Mouse (Mus musculus) spleen, postnatal 14 days (tissue): Measurements from ENCODE around the gene Cnot6.

Experiments
- DNase-seq, 2 experiments: peaks; one replicate each; pipeline ENCODE4 v3.0.0; 2021 to 2022; ENCODE audit warnings: low spot score in 2 of 2

Cnot6 gene

DNA sequence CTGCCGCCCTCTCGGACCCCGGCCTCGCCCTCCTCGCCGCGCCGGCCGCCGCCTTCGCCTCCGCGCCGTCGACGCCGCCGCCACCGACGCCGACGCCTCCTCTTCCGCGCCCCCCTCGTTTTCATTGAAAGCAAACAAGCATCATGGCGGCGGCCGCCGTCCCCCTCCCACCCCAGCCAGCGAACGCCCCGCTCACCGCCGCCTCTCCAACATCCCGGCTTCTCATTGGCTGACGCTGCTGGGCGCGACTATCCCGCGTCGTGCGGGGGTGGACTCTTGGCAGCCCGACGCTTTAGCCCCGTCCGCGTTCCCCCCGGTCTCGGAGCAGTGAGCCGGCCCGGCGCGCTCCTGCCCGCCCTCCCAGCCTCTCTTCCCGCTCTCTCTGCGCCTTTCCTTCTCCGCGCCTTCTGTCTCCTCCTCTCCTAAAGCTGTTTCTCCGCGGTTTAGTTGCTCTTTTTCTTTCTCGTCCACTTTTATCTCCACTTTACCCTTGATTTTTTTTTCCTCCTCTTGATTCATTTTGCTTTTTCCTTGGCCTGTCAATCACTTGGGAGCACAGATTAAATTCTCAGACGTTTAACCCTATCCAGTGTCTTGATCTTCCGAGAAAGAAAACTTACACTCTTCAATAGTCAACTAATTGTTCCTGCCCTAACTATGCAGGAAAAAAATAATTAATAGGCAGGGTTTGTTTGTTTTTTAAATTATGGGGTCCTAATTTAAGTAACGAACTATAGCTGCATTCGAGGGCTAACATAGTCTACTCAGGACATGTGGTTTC, at the start of gene Cnot6:
Cnot6 (minus strand) TSS at position 169 of the 781 bp plus-strand sequence.
- DNase-seq: peak; percentile 96 to 97

DNA sequence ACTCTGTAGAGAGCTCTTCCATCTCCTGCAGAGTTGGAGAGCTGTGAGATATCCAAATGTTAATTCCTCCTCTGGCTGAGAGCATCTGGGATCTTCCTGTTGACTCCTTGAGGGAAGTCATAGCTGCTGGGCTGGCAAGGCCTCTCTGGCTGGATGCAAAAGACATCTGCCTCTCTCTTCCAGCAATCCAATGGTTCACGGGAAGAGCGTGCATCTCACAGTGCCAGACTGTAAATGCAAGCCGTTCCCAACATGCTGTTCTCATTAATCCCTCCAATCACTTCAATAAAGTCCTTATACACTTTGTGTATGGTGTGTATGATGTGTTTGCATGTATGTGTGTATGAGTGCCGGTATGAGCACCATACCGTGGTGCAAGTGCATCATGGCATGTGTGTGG, 48.6 kb upstream of the Cnot6 start:
- DNase-seq: no peak

- no peak for DNase-seq
These were observed 45.6 kb upstream of the Cnot6 start for GRCm38 (mm10) chr11:49758096-49758495.

- DNase-seq: no peak
These were observed 42.6 kb upstream of the Cnot6 start for GRCm38 (mm10) chr11:49754958-49755665.

DNA sequence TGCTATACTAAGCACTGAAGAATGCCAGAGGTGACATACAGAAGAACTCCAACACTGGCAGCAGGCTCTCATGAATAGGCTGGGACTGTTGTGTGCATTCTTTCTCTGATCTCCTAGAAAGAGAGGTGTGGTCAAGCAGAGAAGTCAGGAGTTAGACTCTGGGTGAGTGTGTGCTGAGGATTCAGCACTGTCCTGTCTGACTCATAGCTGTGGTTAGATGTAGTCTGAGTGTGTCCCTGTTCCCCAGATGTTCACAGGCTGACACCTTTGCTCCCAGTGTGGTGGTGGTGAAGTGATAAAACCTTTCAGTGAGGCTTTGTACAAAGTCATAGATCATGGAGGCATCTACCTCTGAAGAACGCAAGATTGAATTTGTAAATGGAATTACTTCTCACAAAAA, 34.2 kb upstream of the Cnot6 start:
- DNase-seq: no peak

- DNase-seq: no peak
These were observed 33.3 kb upstream of the Cnot6 start for GRCm38 (mm10) chr11:49745839-49746238.

- DNase-seq: no peak
These were observed 32.5 kb upstream of the Cnot6 start for GRCm38 (mm10) chr11:49744981-49745380.

DNA sequence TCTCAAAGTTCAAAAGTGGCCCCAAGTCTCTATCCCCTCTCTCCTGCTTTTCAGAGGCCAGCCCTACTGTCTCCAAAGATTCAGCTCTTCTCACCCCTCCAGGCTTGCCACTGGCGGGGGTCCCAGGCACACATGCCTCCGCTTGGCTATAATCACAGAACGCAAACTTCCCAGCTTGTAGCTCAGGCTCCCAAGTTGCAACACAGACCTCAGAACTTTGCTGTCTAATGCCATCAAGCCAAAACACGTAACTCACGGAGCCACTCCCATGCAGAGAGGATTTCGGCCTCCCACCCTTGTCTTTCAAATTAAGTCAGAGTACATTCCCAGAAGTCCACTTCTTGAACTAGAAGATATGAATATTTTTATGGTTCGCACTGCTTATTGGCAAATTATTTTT, 31.1 kb upstream of the Cnot6 start:
- DNase-seq: no peak

DNA sequence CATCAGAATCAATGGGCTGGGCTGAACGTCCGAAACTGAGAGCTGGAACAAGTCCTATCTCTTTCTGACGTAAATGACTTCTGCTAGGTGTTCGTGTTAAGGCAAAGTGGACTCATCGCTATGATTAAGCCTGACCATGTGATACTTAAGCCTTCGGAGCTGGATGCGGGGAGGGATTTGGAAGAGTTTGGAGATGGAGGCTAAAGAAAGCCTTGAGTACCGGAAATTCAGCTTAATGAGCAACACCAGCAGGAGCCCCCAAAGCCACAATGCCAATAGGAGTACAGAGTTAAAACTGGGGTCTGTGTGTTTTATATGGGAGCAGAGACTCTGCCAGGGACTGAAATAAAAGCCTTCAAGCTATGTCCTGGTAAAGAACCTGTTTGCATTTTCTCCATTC, 29.7 kb upstream of the Cnot6 start:
- no peak for DNase-seq

GRCm38 (mm10) chr11:49739776-49740175, 27.3 kb upstream of the Cnot6 start:
- DNase-seq: no peak

DNA sequence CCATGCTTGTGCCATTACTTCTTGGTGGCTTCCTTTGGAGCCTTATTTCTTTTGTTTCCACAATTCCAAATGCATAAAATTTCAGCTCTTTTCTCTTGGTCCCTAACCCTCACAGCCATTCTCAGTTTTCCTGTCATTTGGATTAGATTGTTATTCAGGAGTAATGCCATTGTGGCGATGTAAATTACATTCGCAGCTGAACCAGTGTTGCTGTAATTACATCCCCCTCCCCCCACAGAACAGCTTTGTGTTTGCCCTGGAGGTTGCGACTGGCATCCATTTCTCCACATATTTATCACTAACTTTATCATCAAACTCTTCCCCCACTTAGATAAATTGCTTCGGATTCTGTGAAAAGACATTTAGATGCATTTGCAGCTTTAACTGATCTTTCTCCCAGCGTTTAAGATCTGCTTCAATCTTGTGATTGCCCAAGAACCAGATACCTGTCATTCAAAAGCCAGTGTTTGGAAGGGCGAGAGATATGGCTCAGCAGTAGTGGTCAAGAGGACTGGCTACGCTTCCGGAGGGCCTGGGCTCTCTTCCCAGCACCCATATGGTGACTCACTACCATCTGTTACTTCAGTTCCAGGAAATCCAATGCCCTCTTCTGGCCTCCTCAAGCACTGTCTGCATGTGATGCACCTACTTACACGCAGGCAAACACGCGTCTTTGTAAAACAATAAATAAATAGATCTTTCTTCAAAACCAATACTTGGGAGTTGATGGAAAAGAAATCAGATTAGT, 26.3 kb upstream of the Cnot6 start:
- DNase-seq: no peak

DNA sequence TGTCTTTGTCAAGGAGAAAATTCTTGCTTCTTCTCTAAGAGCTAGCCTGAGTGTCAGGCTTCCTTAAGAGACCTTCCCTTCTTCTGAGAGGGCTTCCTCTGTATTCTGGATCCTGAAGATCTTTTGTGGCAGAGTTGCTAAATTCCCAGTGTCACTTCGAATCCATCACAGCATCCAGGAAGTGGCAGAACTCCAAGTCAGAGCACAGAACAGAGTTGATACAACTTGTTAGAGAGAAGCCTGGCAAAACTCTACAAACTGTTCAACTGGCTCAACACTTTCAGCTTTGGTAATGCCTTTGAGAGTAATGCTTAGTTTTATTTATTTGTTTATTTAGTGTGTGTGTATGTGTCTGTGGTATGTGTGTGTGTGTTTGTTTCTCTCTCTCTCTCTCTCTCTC, 25.1 kb upstream of the Cnot6 start:
- DNase-seq: no peak

DNA sequence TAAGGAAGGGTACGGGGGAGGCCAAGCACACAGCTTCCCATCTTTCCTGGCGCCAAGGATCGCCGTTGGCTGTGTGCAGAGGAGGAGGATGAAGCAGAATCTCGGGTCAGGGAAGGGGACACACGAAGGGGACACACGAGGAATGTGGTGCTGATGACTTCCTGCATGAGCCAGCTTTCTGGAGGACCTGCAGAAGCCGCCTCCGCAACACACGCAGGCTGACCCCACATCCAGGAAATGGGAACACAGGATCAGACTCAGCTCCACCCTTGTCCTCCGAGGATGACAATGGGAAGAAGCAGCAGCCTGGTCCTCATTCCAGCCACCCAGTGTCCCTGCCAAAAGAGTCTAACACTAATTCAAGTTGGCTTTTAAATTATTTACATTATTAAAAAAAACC, 22.2 kb upstream of the Cnot6 start:
- no peak for DNase-seq

DNA sequence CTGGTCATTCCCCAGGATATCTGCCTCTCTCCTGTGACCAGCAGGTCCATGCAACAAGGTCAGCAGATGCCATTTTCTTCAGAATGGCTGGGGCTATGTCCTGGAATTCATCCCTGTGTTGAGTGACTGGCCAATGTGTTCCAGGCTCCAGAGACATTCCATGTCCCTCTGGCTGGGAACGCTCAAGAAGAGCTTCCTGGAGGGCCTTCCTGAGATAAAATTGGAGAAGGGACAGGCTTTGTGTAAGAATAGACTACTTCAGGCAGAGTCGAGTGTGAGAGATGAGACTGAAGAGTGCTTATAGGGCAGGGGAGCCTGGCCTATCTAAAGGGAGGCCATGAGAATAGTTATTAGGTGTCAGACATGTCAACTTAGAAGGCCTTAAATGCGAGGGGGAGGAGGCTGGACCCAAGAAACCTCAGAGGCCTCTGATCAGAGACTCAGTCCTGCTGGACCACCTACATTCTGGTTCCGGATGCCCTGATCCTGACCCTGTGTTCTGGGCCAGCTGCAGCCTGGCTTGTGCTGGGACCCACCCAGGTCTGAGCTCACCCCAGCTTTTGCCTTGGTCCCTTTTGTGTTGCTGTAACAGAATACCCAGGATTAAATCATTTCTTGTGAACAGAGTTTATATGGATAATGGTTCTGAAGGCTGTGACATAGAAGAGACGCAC, 17.9 kb upstream of the Cnot6 start:
- DNase-seq: no peak

DNA sequence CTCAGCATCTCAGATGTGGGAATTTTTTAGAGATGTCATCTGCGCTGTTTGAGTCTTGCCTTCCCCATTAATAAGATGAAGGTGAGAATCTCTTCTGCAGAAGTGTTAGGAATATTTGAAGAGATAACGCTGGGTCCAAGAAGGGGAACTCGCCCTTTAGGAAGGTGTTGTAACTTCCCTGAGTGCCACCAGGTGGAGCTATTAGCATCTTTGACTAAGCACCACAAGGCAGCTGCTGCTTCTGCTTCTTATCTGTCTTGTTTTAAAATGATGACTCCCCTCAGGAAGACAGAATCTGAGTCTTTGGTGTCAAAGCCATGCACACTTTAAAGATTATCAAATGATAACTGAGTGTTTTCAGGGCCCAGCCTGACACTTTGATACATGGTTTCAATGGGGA, 15.4 kb upstream of the Cnot6 start:
- DNase-seq: peak in 1 of 2 experiments; percentile 41

DNA sequence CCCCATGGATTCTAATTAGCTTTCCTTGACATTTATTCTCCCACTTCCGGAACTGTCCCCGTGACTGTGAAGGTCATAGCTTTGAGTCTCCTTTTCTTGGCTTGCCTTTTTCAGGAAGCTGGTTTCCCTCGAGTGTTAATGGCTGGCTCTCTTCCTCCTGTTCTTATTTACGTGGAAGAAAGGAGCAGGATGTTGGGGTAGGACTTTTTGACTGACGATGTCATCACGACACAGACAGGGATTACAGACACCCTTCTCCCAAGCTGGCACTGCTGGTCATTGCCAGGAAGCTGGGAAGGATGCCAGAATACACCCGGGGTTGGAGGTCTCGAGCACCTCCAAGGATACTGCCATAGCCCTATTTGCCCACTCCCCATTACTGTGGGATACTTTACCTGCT, 14.3 kb upstream of the Cnot6 start:
- no peak for DNase-seq

DNA sequence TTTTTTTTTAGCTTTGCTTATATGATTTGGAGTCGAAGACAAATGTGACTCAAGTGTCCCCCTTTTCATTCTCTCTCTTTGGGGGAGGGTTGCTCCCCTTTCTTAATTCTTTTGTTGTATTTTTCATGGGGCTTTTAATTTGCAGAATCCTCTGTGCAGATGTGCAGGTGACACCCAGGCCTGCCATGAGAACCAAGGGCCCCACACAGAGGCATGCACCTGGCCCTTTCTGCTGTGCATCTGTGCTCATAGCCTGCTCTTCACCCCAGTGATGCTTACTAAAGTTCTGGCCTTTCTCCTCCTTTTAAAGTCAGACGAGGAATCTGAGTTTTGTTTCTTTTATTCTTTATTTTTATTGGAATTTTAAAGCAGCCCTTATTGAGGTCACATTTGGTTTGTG, 12.2 kb upstream of the Cnot6 start:
- DNase-seq: no peak

DNA sequence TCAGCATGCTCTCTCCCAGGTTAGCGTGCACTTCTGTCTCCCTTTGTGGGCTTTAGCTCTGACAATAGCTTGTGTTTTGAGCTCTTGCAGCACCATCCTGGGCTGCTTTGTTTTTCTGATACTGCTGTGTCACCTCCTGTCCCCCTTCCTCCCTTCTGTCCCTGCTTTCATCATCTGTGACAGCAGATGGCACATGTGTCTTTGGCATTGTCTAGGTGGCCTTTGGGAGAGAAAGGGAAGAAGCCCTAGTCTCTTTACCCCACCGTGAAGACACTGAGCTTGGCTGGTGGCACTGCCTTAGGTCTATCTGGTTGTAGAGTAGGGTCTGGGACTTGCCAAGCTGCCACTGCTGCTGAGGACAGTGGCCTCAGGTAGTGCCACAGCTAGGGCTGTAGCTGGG, 10.8 kb upstream of the Cnot6 start:
- no peak for DNase-seq

GRCm38 (mm10) chr11:49722692-49723091, 10.2 kb upstream of the Cnot6 start:
- DNase-seq: no peak

GRCm38 (mm10) chr11:49721358-49721757, 8.8 kb upstream of the Cnot6 start:
- DNase-seq: no peak

- no peak for DNase-seq
These were observed 7.1 kb upstream of the Cnot6 start for GRCm38 (mm10) chr11:49719466-49720151.
